Mouse (Mus musculus) brown adipose tissue, adult 24 weeks (tissue): Measurements from ENCODE around the gene Ciao2b. TPM values are rescaled to one million over a fixed set of nuclear protein-coding genes. Genes with fewer than 3 reads are reported as not detected.

ENCODE experiments used
- H3K27ac ChIP-seq: fragments of 200-500 bp; replicated peaks from 2 replicates; pipeline ENCODE4 v1.5.1; 2012; ENCODE audit warnings: low read depth, mild to moderate bottlenecking, low read length
- H3K4me1 ChIP-seq: fragments of 200-500 bp; 2 replicates; pipeline ENCODE4 v1.6.1; 2012; ENCODE audit warnings: low read length, mixed read lengths; ENCODE audit not compliant: control insufficient read depth, insufficient read depth, insufficient read length
- H3K4me3 ChIP-seq: fragments of 200-500 bp; 2 replicates; pipeline ENCODE4 v1.5.1; 2012; ENCODE audit warnings: low read depth, mild to moderate bottlenecking, low read length, moderate library complexity; ENCODE audit not compliant: insufficient read depth
- polyA plus RNA-seq: library from polyadenylated mRNA; stranded (reverse); fragments of >200 nt; gene quantifications from 2 replicates; pipeline ENCODE4 v1.2.4, GENCODE M21; 2012; ENCODE audit not compliant: missing spikeins, insufficient read depth, insufficient read length

Ciao2b gene
- polyA plus RNA-seq, 1 experiment: 67.4 TPM

- Histone ChIP-seq H3K4me1 (peaks cover 14% of the 10 kb centered on the region; the same call in 1 of the 2 replicates), H3K27ac (no peak overlapping the region), H3K4me3 (peak overlapping the region; percentile 50)
Observed at GRCm38 (mm10) chr8:104630574-104630973, 11.2 kb downstream of the Ciao2b start.

- 0 out of 2 replicates have a peak overlapping the region, but pooled peaks have one; percentile 1 for H3K27ac ChIP-seq
- H3K4me1 ChIP-seq: peaks cover 14% of the 10 kb centered on the region; the same call in 1 of the 2 replicates
- peak overlapping the region; percentile 50 for H3K4me3 ChIP-seq
Observed at GRCm38 (mm10) chr8:104630111-104630479, 11.7 kb downstream of the Ciao2b start.

GRCm38 (mm10) chr8:104629306-104630110, 12.3 kb downstream of the Ciao2b start:
- H3K27ac ChIP-seq: 0 out of 2 replicates have a peak overlapping the region, but pooled peaks have one; percentile 1
- peak overlapping the region; percentile 50; the same call in 1 of the 2 replicates for H3K4me3 ChIP-seq
- peaks cover 14% of the 10 kb centered on the region; the same call in 1 of the 2 replicates for H3K4me1 ChIP-seq

GRCm38 (mm10) chr8:104628402-104628801, 13.4 kb downstream of the Ciao2b start:
- no peak overlapping the region for H3K27ac ChIP-seq

GRCm38 (mm10) chr8:104627065-104627740, 14.6 kb downstream of the Ciao2b start:
- H3K4me1 ChIP-seq: peaks cover 14% of the 10 kb centered on the region; the same call in 1 of the 2 replicates
- H3K4me3 ChIP-seq: no peak overlapping the region
- no peak overlapping the region for H3K27ac ChIP-seq

More at GRCm38 (mm10) chr8:104628402-104628801, 13.4 kb downstream of the Ciao2b start:
- Histone ChIP-seq H3K4me1 (peaks cover 14% of the 10 kb centered on the region; the same call in 1 of the 2 replicates), H3K4me3 (no peak overlapping the region)

- H3K4me3 ChIP-seq: no peak within 1 kb of the TSS
- H3K4me1 ChIP-seq: peaks cover 3% of the 10 kb centered on the region; the same call in 1 of the 2 replicates
- H3K27ac ChIP-seq: no peak within 1 kb of the TSS
Observed at GRCm38 (mm10) chr8:104624161-104624560, 17.6 kb downstream of the Ciao2b start, which contains the start of gene Cdh16. Cdh16 (minus strand) TSS chr8:104624396.

- no peak overlapping the region for H3K27ac ChIP-seq
Observed at GRCm38 (mm10) chr8:104620765-104621164, 21.0 kb downstream of the Ciao2b start.

GRCm38 (mm10) chr8:104613119-104613518, 28.6 kb downstream of the Ciao2b start:
- H3K27ac ChIP-seq: no peak overlapping the region
- H3K4me3 ChIP-seq: no peak overlapping the region
- H3K4me1 ChIP-seq: no peaks in the 10 kb centered on the region

More at GRCm38 (mm10) chr8:104620765-104621164, 21.0 kb downstream of the Ciao2b start:
- H3K4me1 ChIP-seq: no peaks in the 10 kb centered on the region
- no peak overlapping the region for H3K4me3 ChIP-seq

- H3K4me3 ChIP-seq: no peak overlapping the region
- no peaks in the 10 kb centered on the region for H3K4me1 ChIP-seq
- no peak overlapping the region for H3K27ac ChIP-seq
Observed at GRCm38 (mm10) chr8:104611613-104612012, 30.2 kb downstream of the Ciao2b start.

GRCm38 (mm10) chr8:104610185-104610766, 31.5 kb downstream of the Ciao2b start:
- Histone ChIP-seq H3K4me3 (no peak overlapping the region), H3K27ac (no peak overlapping the region), H3K4me1 (no peaks in the 10 kb centered on the region)

- no peaks in the 10 kb centered on the region for H3K4me1 ChIP-seq
Observed at GRCm38 (mm10) chr8:104609222-104609621, 32.5 kb downstream of the Ciao2b start.

GRCm38 (mm10) chr8:104607944-104608343, 33.8 kb downstream of the Ciao2b start:
- H3K27ac ChIP-seq: no peak overlapping the region
- H3K4me1 ChIP-seq: no peaks in the 10 kb centered on the region
- H3K4me3 ChIP-seq: no peak overlapping the region

More at GRCm38 (mm10) chr8:104609222-104609621, 32.5 kb downstream of the Ciao2b start:
- Histone ChIP-seq H3K27ac (no peak overlapping the region), H3K4me3 (no peak overlapping the region)

GRCm38 (mm10) chr8:104606329-104606728, 35.4 kb downstream of the Ciao2b start:
- Histone ChIP-seq H3K4me1 (peaks cover 3% of the 10 kb centered on the region; the same call in 1 of the 2 replicates), H3K4me3 (no peak overlapping the region), H3K27ac (no peak overlapping the region)

- H3K4me3 ChIP-seq: no peak overlapping the region
- no peak overlapping the region for H3K27ac ChIP-seq
Observed at GRCm38 (mm10) chr8:104603245-104603593, 38.5 kb downstream of the Ciao2b start.

More at GRCm38 (mm10) chr8:104603245-104603593, 38.5 kb downstream of the Ciao2b start:
- H3K4me1 ChIP-seq: peaks cover 3% of the 10 kb centered on the region; the same call in 1 of the 2 replicates
